In genomic region chr9:101037396-101037795, GRCm38 (mm10) we compare ENCODE assay signal across 12 mouse cellular contexts. TPM values are rescaled to one million over a fixed set of nuclear protein-coding genes. Genes with fewer than 3 reads are reported as not detected.
DNase-seq lines count a peak whose midpoint lies in the region; ATAC-seq and TF ChIP-seq lines count a peak whose summit lies in the region.
"Had no signal": no experiment of that assay in that cellular context is flagged by ENCODE, and none has a peak within 500 bp of the region (broad histone marks: within the 10 kb centered on the region; RNA-seq: fewer than 3 reads in every experiment).

No protein-coding gene starts in this region.

- no peaks in the 10 kb centered on the region for H3K36me3 ChIP-seq in kidney, embryonic 16.5 days (ENCODE audit: insufficient read depth, low read length)
- no peaks in the 10 kb centered on the region for H3K36me3 ChIP-seq in forebrain, embryonic 10.5 days (replicated peaks)
- no peaks in the 10 kb centered on the region for H3K36me3 ChIP-seq in forebrain, postnatal 0 days (ENCODE audit: insufficient read depth)

- H3K27ac ChIP-seq in kidney, embryonic 16.5 days (ENCODE audit: low read length): peak overlapping the region; percentile 78
- H3K27ac ChIP-seq in forebrain, embryonic 10.5 days: no peak overlapping the region
- no peak overlapping the region for H3K27ac ChIP-seq in forebrain, postnatal 0 days (ENCODE audit: low read depth, low read length)

- H3K27me3 ChIP-seq in kidney, embryonic 16.5 days (ENCODE audit: insufficient read depth, low read length): no peaks in the 10 kb centered on the region
- H3K27me3 ChIP-seq in forebrain, embryonic 10.5 days (ENCODE audit: poor library complexity, severe bottlenecking): no peaks in the 10 kb centered on the region
- H3K27me3 ChIP-seq in forebrain, postnatal 0 days (ENCODE audit: insufficient read depth, low read length): no peaks in the 10 kb centered on the region

- no peak for TF ChIP-seq POLR2A in lung, adult 2 months (IDR thresholded peaks at IDR 0.05; ENCODE audit: borderline replicate concordance, extremely low read depth, low read depth, low read length)

- no peak overlapping the region for H3K9ac ChIP-seq in kidney, embryonic 16.5 days (replicated peaks; ENCODE audit: low read length)
- no peak overlapping the region for H3K9ac ChIP-seq in forebrain, postnatal 0 days

- 9% methylated on average over 7 of the region's 7 CpGs for WGBS in kidney, embryonic 16.5 days
- 7% methylated on average over 7 of the region's 7 CpGs for WGBS in lung, adult 2 months
- 60% methylated on average over 7 of the region's 7 CpGs for WGBS in forebrain, embryonic 10.5 days
- WGBS in forebrain, postnatal 0 days: 67% methylated on average over 7 of the region's 7 CpGs

- no peak for TF ChIP-seq CTCF in lung, adult 2 months (IDR thresholded peaks at IDR 0.05; ENCODE audit: insufficient read depth, low read length)
- TF ChIP-seq CTCF in forebrain, postnatal 0 days (IDR thresholded peaks at IDR 0.05; ENCODE audit: low read depth): no peak

- ATAC-seq in kidney, embryonic 16.5 days (ENCODE audit: low FRiP score, low TSS enrichment): no peak
- no peak for ATAC-seq in forebrain, postnatal 0 days

- 0 out of 2 replicates have a peak, but pooled peaks cover 3% of the 10 kb centered on the region for H3K9me3 ChIP-seq in kidney, embryonic 16.5 days (ENCODE audit: low read length)
- no peaks in the 10 kb centered on the region for H3K9me3 ChIP-seq in forebrain, embryonic 10.5 days
- H3K9me3 ChIP-seq in forebrain, postnatal 0 days (ENCODE audit: low read length): no peaks in the 10 kb centered on the region

- peaks cover 30% of the 10 kb centered on the region for H3K4me1 ChIP-seq in kidney, embryonic 16.5 days (ENCODE audit: insufficient read depth, low read length)
- peaks cover 6% of the 10 kb centered on the region; the same call in 1 of the 2 replicates for H3K4me1 ChIP-seq in lung, adult 2 months (ENCODE audit: control insufficient read depth, insufficient read depth, low read length)
- peaks cover 13% of the 10 kb centered on the region for H3K4me1 ChIP-seq in forebrain, embryonic 10.5 days
- H3K4me1 ChIP-seq in forebrain, postnatal 0 days (ENCODE audit: insufficient read depth): peaks cover 11% of the 10 kb centered on the region

- peak; percentile 35 for DNase-seq in 416B (ENCODE audit: low read depth)
- peak; percentile 9 to 33 for DNase-seq in heart, adult 9 months (ENCODE audit: low spot score in 2 of 2)
- DNase-seq in lung, adult 2 months: no peak
- DNase-seq in cerebellum, postnatal 36 days: no peak
- no peak for DNase-seq in testis, postnatal 14 days (ENCODE audit: low spot score)
- no peak for DNase-seq in forebrain, embryonic 10.5 days (ENCODE audit: extremely low spot score, low spot score)
- no peak for DNase-seq in forebrain, postnatal 0 days
- DNase-seq: adrenal gland, postnatal 10 days; cerebellum, postnatal 14 days; right cerebral cortex, postnatal 14 days; thymus, postnatal 25 days had no signal

- H3K4me2 ChIP-seq in kidney, embryonic 16.5 days (replicated peaks; ENCODE audit: low read depth, low read length): peak overlapping the region; percentile 33
- no peak overlapping the region for H3K4me2 ChIP-seq in forebrain, postnatal 0 days (ENCODE audit: low read depth)

- no peak overlapping the region for H3K4me3 ChIP-seq in kidney, embryonic 16.5 days (ENCODE audit: low read length)
- H3K4me3 ChIP-seq in lung, adult 2 months (replicated peaks; ENCODE audit: extremely low read depth, low read depth, low read length): peak overlapping the region; percentile 31
- H3K4me3 ChIP-seq in forebrain, embryonic 10.5 days: no peak overlapping the region
- H3K4me3 ChIP-seq in forebrain, postnatal 0 days (ENCODE audit: low read depth, low read length): no peak overlapping the region

RNA-seq across cellular contexts. Expression of gene Pccb, which starts 2.7 kb away (rescaled TPM):
- 29.9 and 30.0 TPM in 2 replicates for polyA plus RNA-seq in kidney, embryonic 16.5 days (2015; fragmentation: Nextera tagmentation; extraction: Ambion mirVana)
- 50.1 and 63.8 TPM in 2 replicates for polyA plus RNA-seq in lung, adult 2 months (2012; rRNA removed)
- 12.3 and 14.1 TPM in 2 replicates for polyA plus RNA-seq in forebrain, embryonic 10.5 days (2016; fragmentation: Nextera tagmentation; extraction: Ambion mirVana)
- 49.3 and 50.9 TPM in 2 replicates for total RNA-seq in forebrain, postnatal 0 days (2014; rRNA removed)
- 27.2 and 29.3 TPM in 2 replicates for polyA plus RNA-seq in forebrain, postnatal 0 days (2015; fragmentation: Nextera tagmentation; extraction: Ambion mirVana)

RNA-seq across cellular contexts. Expression of gene Msl2, which starts 36.5 kb away (rescaled TPM):
- 3.7 and 4.4 TPM in 2 replicates for polyA plus RNA-seq in kidney, embryonic 16.5 days (2015; fragmentation: Nextera tagmentation; extraction: Ambion mirVana)
- 28.4 and 33.4 TPM in 2 replicates for polyA plus RNA-seq in lung, adult 2 months (2012; rRNA removed)
- 3.4 and 4.0 TPM in 2 replicates for polyA plus RNA-seq in forebrain, embryonic 10.5 days (2016; fragmentation: Nextera tagmentation; extraction: Ambion mirVana)
- 27.0 and 33.9 TPM in 2 replicates for total RNA-seq in forebrain, postnatal 0 days (2014; rRNA removed)
- 3.6 and 4.9 TPM in 2 replicates for polyA plus RNA-seq in forebrain, postnatal 0 days (2015; fragmentation: Nextera tagmentation; extraction: Ambion mirVana)

Comparison
In these comparisons a context has a peak if more than half of its experiments do, and no peak if none do; other contexts are left out.
1. DNase-seq: peak in 416B (single experiment) and heart, adult 9 months (2 of 2); none in lung, adult 2 months (single experiment), cerebellum, postnatal 36 days (0 of 2), testis, postnatal 14 days (single experiment), forebrain, embryonic 10.5 days (single experiment) and forebrain, postnatal 0 days (single experiment).